Mouse (Mus musculus): ENCODE results near the gene Igf1r. TPM values are rescaled to one million over a fixed set of nuclear protein-coding genes. Genes with fewer than 3 reads are reported as not detected.
A peak's percentile ranks its signal among the peaks of the same experiment; 100 is the strongest.

Gene Igf1r
- polyA plus RNA-seq, 1 experiment: 21.3 TPM

DNA sequence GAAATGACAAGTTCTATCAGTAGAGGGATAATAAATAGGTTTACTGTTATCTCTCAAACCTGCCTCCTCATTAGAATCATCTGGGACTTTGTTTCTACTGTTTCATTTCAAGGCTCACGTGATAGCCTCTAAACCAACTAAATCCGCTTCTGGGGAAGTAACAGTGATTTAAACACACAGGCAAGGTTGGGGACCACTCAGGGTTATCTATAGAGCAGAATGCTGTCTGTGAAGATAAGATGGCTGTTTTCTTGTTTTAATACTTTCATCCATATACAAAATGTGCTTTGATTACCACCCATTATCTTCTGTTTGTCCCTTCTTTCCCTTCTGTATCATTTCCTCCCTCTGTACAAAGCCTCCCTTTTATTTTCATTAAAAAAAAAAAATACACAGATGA lies 172.7 kb downstream of the Igf1r start:
- H3K4me3 ChIP-seq (replicated peaks; ENCODE audit: control insufficient read depth, low read depth, low read length): no peak overlapping the region
- TF ChIP-seq CTCF (IDR thresholded peaks at IDR 0.05; ENCODE audit: control insufficient read depth, insufficient read depth, low read length) (no peak), POLR2A (IDR thresholded peaks at IDR 0.05; ENCODE audit: borderline replicate concordance, control insufficient read depth, low read depth, low read length) (no peak)
- 45% methylated on average over 2 of the region's 2 CpGs for WGBS
- H3K4me1 ChIP-seq (ENCODE audit: control insufficient read depth, insufficient read depth, low read length): peaks cover 1% of the 10 kb centered on the region; the same call in 1 of the 2 replicates
- no peak overlapping the region for H3K27ac ChIP-seq (ENCODE audit: control insufficient read depth, insufficient read depth, low read depth, low read length, poor library complexity)

GRCm38 (mm10) chr7:68127799-68128261 lies 175.2 kb downstream of the Igf1r start:
- peaks cover 1% of the 10 kb centered on the region; the same call in 1 of the 2 replicates for H3K4me1 ChIP-seq (ENCODE audit: control insufficient read depth, insufficient read depth, low read length)
- TF ChIP-seq CTCF (IDR thresholded peaks at IDR 0.05; ENCODE audit: control insufficient read depth, insufficient read depth, low read length): peak; percentile 74
- no peak for TF ChIP-seq POLR2A (IDR thresholded peaks at IDR 0.05; ENCODE audit: borderline replicate concordance, control insufficient read depth, low read depth, low read length)
- WGBS: 27% methylated on average over 6 of the region's 6 CpGs
- H3K4me3 ChIP-seq (replicated peaks; ENCODE audit: control insufficient read depth, low read depth, low read length): no peak overlapping the region
- H3K27ac ChIP-seq (ENCODE audit: control insufficient read depth, insufficient read depth, low read depth, low read length, poor library complexity): no peak overlapping the region; the same call in 1 of the 2 replicates

- Histone ChIP-seq H3K4me1 (ENCODE audit: control insufficient read depth, insufficient read depth, low read length) (peaks cover 1% of the 10 kb centered on the region; the same call in 1 of the 2 replicates), H3K4me3 (replicated peaks; ENCODE audit: control insufficient read depth, low read depth, low read length) (no peak overlapping the region), H3K27ac (ENCODE audit: control insufficient read depth, insufficient read depth, low read depth, low read length, poor library complexity) (peak overlapping the region; percentile 50)
- TF ChIP-seq POLR2A (IDR thresholded peaks at IDR 0.05; ENCODE audit: borderline replicate concordance, control insufficient read depth, low read depth, low read length) (no peak), CTCF (IDR thresholded peaks at IDR 0.05; ENCODE audit: control insufficient read depth, insufficient read depth, low read length) (no peak)
- WGBS: 34% methylated on average over 7 of the region's 7 CpGs
Observed at GRCm38 (mm10) chr7:68128271-68128674, 175.6 kb downstream of the Igf1r start.

DNA sequence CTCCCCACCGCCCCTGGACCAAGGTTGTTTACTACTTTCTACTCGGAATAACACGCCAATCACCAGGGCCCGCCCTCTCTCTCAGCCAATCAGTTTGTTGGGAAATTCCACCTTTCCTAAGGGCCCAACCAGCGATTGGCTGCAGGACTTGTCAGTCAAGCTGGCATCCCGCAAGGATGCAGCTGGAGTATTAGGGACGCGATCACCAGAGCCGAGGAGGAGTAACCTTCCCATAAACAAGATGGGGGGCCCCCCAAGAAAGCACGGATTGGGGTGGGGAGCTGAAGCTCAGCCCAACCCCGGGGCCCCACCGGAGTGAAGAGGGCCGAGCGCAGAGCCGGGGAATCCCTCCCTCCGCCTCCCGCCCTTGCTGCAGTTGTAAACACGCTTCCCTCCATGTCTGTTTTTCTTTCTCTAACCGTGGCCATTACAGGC lies 176.5 kb downstream of the Igf1r start:
- H3K4me3 ChIP-seq (replicated peaks; ENCODE audit: control insufficient read depth, low read depth, low read length): peak overlapping the region; percentile 77
- WGBS: under 1% methylated on average over 19 of the region's 19 CpGs
- H3K27ac ChIP-seq (ENCODE audit: control insufficient read depth, insufficient read depth, low read depth, low read length, poor library complexity): peak overlapping the region; percentile 60
- peaks cover 3% of the 10 kb centered on the region; the same call in 1 of the 2 replicates for H3K4me1 ChIP-seq (ENCODE audit: control insufficient read depth, insufficient read depth, low read length)
- no peak for TF ChIP-seq CTCF (IDR thresholded peaks at IDR 0.05; ENCODE audit: control insufficient read depth, insufficient read depth, low read length)
- peak; percentile 49; the same call in 1 of the 2 replicates for TF ChIP-seq POLR2A (IDR thresholded peaks at IDR 0.05; ENCODE audit: borderline replicate concordance, control insufficient read depth, low read depth, low read length)

DNA sequence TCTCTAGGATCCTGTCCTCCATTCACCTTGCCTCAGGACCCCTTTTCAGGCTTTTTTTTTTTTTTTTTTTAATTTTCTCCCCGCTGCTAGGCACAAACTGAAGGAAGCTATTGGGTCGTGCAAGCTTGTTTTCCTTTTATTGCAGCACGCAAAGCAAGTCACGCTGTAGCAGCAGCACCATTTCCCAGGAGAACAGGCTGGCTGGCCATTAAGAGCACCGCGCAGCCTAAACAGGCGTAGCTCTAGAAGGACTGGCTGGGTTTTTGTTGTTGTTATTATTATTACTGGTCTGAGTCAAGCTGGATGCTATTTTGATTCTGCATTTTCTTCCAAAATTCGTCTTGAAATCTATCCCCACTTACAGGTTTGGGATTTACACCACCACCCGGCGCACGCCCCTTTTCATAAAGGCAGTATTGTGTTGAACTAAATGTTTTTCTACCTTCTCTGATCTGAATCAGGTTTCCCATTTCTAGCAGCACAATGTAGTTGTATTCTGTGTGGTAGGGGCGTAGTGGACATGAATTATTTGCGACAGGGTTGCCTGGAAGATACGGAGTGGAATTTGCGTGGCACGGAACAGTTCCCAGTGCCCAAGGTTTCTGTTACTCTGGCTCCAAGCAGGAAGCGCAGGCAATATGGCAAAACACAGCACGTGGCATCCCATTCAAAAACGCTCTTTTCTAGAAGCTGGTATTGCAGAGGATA lies 177.1 kb downstream of the Igf1r start:
- Histone ChIP-seq H3K4me3 (replicated peaks; ENCODE audit: control insufficient read depth, low read depth, low read length) (peak overlapping the region; percentile 77), H3K27ac (ENCODE audit: control insufficient read depth, insufficient read depth, low read depth, low read length, poor library complexity) (peak overlapping the region; percentile 71), H3K4me1 (ENCODE audit: control insufficient read depth, insufficient read depth, low read length) (peaks cover 3% of the 10 kb centered on the region; the same call in 1 of the 2 replicates)
- WGBS: under 1% methylated on average over 19 of the region's 19 CpGs
- no peak for TF ChIP-seq CTCF (IDR thresholded peaks at IDR 0.05; ENCODE audit: control insufficient read depth, insufficient read depth, low read length)
- TF ChIP-seq POLR2A (IDR thresholded peaks at IDR 0.05; ENCODE audit: borderline replicate concordance, control insufficient read depth, low read depth, low read length): no peak

- WGBS: 66% methylated on average over 13 of the region's 13 CpGs
- Histone ChIP-seq H3K27ac (ENCODE audit: control insufficient read depth, insufficient read depth, low read depth, low read length, poor library complexity) (peak overlapping the region; percentile 71), H3K4me1 (ENCODE audit: control insufficient read depth, insufficient read depth, low read length) (peaks cover 3% of the 10 kb centered on the region; the same call in 1 of the 2 replicates), H3K4me3 (replicated peaks; ENCODE audit: control insufficient read depth, low read depth, low read length) (no peak overlapping the region)
- TF ChIP-seq POLR2A (IDR thresholded peaks at IDR 0.05; ENCODE audit: borderline replicate concordance, control insufficient read depth, low read depth, low read length) (no peak), CTCF (IDR thresholded peaks at IDR 0.05; ENCODE audit: control insufficient read depth, insufficient read depth, low read length) (no peak)
Observed at GRCm38 (mm10) chr7:68130950-68131580, 178.4 kb downstream of the Igf1r start.

- peak overlapping the region; percentile 40 for H3K4me3 ChIP-seq (replicated peaks; ENCODE audit: control insufficient read depth, low read depth, low read length)
- WGBS: 17% methylated on average over 6 of the region's 6 CpGs
- H3K27ac ChIP-seq (ENCODE audit: control insufficient read depth, insufficient read depth, low read depth, low read length, poor library complexity): peak overlapping the region; percentile 72
- peaks cover 3% of the 10 kb centered on the region; the same call in 1 of the 2 replicates for H3K4me1 ChIP-seq (ENCODE audit: control insufficient read depth, insufficient read depth, low read length)
- TF ChIP-seq CTCF (IDR thresholded peaks at IDR 0.05; ENCODE audit: control insufficient read depth, insufficient read depth, low read length) (no peak), POLR2A (IDR thresholded peaks at IDR 0.05; ENCODE audit: borderline replicate concordance, control insufficient read depth, low read depth, low read length) (no peak)
Observed at GRCm38 (mm10) chr7:68133679-68134078, 181.1 kb downstream of the Igf1r start.

- Histone ChIP-seq H3K27ac (ENCODE audit: control insufficient read depth, insufficient read depth, low read depth, low read length, poor library complexity) (peak overlapping the region; percentile 77), H3K4me3 (replicated peaks; ENCODE audit: control insufficient read depth, low read depth, low read length) (no peak overlapping the region), H3K4me1 (ENCODE audit: control insufficient read depth, insufficient read depth, low read length) (peaks cover 3% of the 10 kb centered on the region; the same call in 1 of the 2 replicates)
- TF ChIP-seq POLR2A (IDR thresholded peaks at IDR 0.05; ENCODE audit: borderline replicate concordance, control insufficient read depth, low read depth, low read length) (no peak), CTCF (IDR thresholded peaks at IDR 0.05; ENCODE audit: control insufficient read depth, insufficient read depth, low read length) (no peak)
- WGBS: 37% methylated on average over 16 of the region's 16 CpGs
Observed at GRCm38 (mm10) chr7:68134948-68135347, 182.3 kb downstream of the Igf1r start.
